Mouse (Mus musculus) G1E (cell line): Measurements from ENCODE around the gene Cars. TPM values are rescaled to one million over a fixed set of nuclear protein-coding genes. Genes with fewer than 3 reads are reported as not detected.

Experiments
- ATAC-seq: 2 replicates; pipeline ENCODE4 v1.8.0; 2016; ENCODE audit warnings: mild to moderate bottlenecking; ENCODE audit not compliant: insufficient number of reproducible peaks, poor library complexity, low FRiP score, severe bottlenecking; ENCODE audit errors: extremely low read depth
- DNase-seq: peaks from one replicate; pipeline ENCODE4 v3.0.0; 2012; ENCODE audit warnings: low spot score
- H3K27me3 ChIP-seq: 2 replicates; pipeline ENCODE4 v1.6.1; 2012; ENCODE audit warnings: mild to moderate bottlenecking, low read length, inconsistent platforms; ENCODE audit not compliant: insufficient read depth
- H3K36me3 ChIP-seq: replicated peaks from 2 replicates; pipeline ENCODE3; 2012; ENCODE audit warnings: mild to moderate bottlenecking, inconsistent platforms
- H3K4me1 ChIP-seq: 2 replicates; pipeline ENCODE4 v1.6.1; 2012; ENCODE audit warnings: low read depth, low read length, inconsistent platforms, mixed read lengths; ENCODE audit not compliant: insufficient read depth
- H3K4me3 ChIP-seq: 2 replicates; pipeline ENCODE4 v1.5.1; 2012; ENCODE audit warnings: low read depth, mild to moderate bottlenecking, inconsistent platforms, low read length, moderate library complexity, mixed read lengths
- H3K9me3 ChIP-seq: replicated peaks from 2 replicates; pipeline ENCODE4 v1.6.1; 2012; ENCODE audit warnings: inconsistent platforms
- CTCF ChIP-seq: IDR thresholded peaks from 2 replicates; pipeline ENCODE4 v1.5.1; 2012; ENCODE audit warnings: low read depth, low read length, inconsistent platforms, mixed read lengths
- GATA1 ChIP-seq: IDR thresholded peaks from 2 replicates; pipeline ENCODE4 v1.6.1; 2012; ENCODE audit warnings: borderline replicate concordance, low read length, inconsistent platforms, mixed read lengths
- GATA2 ChIP-seq: IDR thresholded peaks from 2 replicates; pipeline ENCODE4 v1.6.1; 2012; ENCODE audit warnings: low read depth, low read length, inconsistent platforms, borderline replicate concordance
- POLR2AphosphoS5 ChIP-seq: IDR thresholded peaks from 2 replicates; pipeline ENCODE4 v1.6.1; 2012; ENCODE audit warnings: low read depth, low read length, inconsistent platforms; ENCODE audit not compliant: insufficient replicate concordance
- TAL1 ChIP-seq: conservative IDR thresholded peaks from 2 replicates; pipeline ENCODE4 v1.6.1; 2012; ENCODE audit warnings: low read depth, low read length, inconsistent platforms, mixed read lengths
- polyA plus RNA-seq: library from polyadenylated mRNA; stranded (reverse); fragments of >175 nt; gene quantifications from 2 replicates; pipeline ENCODE4 v1.2.3, GENCODE M21; 2012
- total RNA-seq, 2 experiments: library from RNA; stranded (forward) in 1 of 2; stranded (reverse) in 1 of 2; fragments of 200-1000 nt in 1 of 2; fragments of >200 nt in 1 of 2; fragmentation: Nextera tagmentation in 1 of 2; gene quantifications; 2 replicates each; pipeline ENCODE4 v1.2.3; 2014 to 2017

Gene Cars
- total and polyA plus RNA-seq, 3 experiments, result 54.5 to 80.5 (median 74.8) TPM

DNA sequence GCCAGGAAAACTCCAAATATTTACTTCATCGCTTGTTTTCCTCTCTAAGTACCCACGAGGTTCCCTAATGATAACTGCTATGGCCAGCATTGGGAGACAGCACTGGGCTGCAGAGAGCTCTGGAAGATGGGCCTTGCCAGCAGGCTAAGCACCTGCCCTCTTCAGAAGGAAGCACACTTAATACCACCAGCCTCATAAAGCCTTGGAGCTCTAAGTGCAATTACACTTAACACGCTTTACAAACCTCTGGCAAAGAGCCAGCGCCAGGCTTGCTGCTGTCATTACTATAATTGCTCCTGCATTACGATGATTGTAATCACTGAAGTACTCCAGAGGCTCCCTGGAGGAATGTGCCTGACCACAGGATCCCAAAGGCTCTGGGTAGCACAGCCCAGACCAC lies 5.0 kb downstream of the Cars start:
- Histone ChIP-seq H3K4me1 (peaks cover 64% of the 10 kb centered on the region), H3K36me3 (peaks cover 90% of the 10 kb centered on the region), H3K4me3 (no peak overlapping the region), H3K9me3 (no peaks in the 10 kb centered on the region), H3K27me3 (no peaks in the 10 kb centered on the region)
- DNase-seq (no peak), ATAC-seq (no peak)
- TF ChIP-seq GATA2 (no peak), CTCF (no peak), GATA1 (no peak), POLR2AphosphoS5 (no peak), TAL1 (no peak)

DNA sequence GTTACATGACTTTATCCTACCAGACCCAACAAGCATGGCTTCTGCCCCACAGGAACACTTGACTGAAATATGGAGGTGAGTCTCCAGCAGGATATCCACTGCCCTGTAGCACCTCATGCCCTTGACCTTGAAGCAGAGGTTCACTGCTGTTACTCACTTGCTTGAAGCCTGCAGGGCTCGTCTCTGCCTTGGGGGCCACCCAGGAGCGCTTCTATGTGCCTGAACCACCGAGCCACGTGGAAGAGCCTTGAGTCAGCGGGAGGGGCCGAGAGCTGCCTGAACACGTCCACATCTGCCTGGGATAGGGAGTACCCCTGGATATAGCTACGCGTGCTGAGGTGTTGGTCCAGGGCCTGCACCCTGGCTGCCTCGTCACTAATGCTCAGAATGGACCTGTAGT lies 7.6 kb downstream of the Cars start:
- DNase-seq, result no peak
- no peak for TF ChIP-seq TAL1
- TF ChIP-seq GATA2, result no peak
- TF ChIP-seq GATA1, result no peak
- no peak for TF ChIP-seq POLR2AphosphoS5
- no peak for TF ChIP-seq CTCF
- Histone ChIP-seq H3K27me3 (no peaks in the 10 kb centered on the region), H3K9me3 (no peaks in the 10 kb centered on the region), H3K36me3 (peaks cover 99% of the 10 kb centered on the region), H3K4me3 (no peak overlapping the region), H3K4me1 (peaks cover 64% of the 10 kb centered on the region)
- ATAC-seq, result no peak

DNA sequence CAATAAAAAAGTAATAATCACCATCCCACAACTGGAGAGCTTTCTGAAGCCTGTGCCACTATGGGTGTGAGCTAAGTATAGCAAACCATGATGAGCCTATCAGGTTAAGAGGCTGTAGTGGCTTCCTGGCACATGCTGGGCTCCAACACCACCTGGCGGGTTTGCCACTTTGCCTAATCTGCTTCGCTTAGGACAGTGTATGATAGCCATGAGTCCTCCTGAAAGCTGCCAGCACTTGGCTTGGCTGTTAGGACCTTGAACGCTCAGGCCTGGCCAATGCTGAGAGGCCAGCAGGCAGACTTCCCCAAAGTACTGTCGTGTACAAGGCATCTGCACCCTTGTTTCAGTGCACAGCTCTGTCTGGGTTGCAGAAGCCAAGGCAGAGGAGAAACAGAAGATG lies 11.9 kb downstream of the Cars start:
- TF ChIP-seq CTCF, result no peak
- TF ChIP-seq GATA2, result no peak
- TF ChIP-seq POLR2AphosphoS5, result no peak
- TF ChIP-seq GATA1, result no peak
- no peak for TF ChIP-seq TAL1
- Histone ChIP-seq H3K4me3 (no peak overlapping the region), H3K27me3 (no peaks in the 10 kb centered on the region), H3K4me1 (peaks cover 43% of the 10 kb centered on the region), H3K9me3 (no peaks in the 10 kb centered on the region), H3K36me3 (peaks cover 100% of the 10 kb centered on the region)
- DNase-seq (no peak), ATAC-seq (no peak)

DNA sequence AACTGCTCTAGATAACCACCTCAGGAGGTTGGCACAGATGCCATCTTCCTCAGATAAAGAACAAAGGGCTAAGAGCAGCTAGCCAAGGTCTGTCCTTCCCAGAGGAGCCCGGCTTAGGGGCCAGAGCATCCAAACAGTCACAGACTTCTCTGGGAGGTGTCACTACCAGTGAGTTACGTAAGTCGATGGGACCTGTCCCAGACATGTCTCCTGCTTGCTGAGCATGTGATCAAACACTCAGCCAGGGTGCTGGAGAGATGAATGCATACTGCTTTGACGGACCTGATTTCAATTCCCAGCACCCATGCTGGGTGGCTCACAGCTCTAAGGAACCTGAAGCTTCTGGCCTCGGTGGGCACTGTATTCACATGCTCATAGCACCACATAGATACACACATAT lies 12.3 kb downstream of the Cars start:
- no peak for ATAC-seq
- DNase-seq, result no peak
- H3K4me1 ChIP-seq, result peaks cover 41% of the 10 kb centered on the region
- no peaks in the 10 kb centered on the region for H3K9me3 ChIP-seq
- H3K27me3 ChIP-seq, result no peaks in the 10 kb centered on the region
- TF ChIP-seq GATA2 (no peak), GATA1 (no peak), TAL1 (no peak), CTCF (no peak), POLR2AphosphoS5 (no peak)
- no peak overlapping the region for H3K4me3 ChIP-seq
- peaks cover 100% of the 10 kb centered on the region for H3K36me3 ChIP-seq

DNA sequence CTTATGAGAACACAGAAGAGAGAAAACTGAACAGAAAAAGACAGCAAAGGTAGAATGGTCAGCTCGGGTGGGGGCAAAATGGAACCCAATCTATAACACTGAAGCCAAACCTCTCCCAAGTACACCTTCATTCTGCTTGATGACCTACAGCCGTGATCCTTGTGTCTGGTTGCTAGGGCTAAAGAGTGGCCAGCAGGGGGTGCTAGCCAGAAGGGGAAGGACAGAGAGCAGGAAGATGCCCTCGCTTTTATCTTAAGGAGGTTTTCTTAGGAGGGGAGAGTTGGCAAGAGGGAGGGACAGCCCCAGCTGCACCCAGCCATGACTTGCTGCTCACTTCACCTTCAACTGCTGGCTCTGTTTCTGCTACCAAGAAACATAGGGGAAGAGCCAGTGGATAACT lies 15.9 kb downstream of the Cars start:
- Histone ChIP-seq H3K9me3 (no peaks in the 10 kb centered on the region), H3K27me3 (no peaks in the 10 kb centered on the region), H3K36me3 (peaks cover 99% of the 10 kb centered on the region), H3K4me1 (peaks cover 23% of the 10 kb centered on the region), H3K4me3 (no peak overlapping the region)
- ATAC-seq (no peak), DNase-seq (peak; percentile 59)
- no peak for TF ChIP-seq GATA1
- no peak for TF ChIP-seq TAL1
- peak; percentile 82 for TF ChIP-seq CTCF
- TF ChIP-seq POLR2AphosphoS5, result no peak
- no peak for TF ChIP-seq GATA2

DNA sequence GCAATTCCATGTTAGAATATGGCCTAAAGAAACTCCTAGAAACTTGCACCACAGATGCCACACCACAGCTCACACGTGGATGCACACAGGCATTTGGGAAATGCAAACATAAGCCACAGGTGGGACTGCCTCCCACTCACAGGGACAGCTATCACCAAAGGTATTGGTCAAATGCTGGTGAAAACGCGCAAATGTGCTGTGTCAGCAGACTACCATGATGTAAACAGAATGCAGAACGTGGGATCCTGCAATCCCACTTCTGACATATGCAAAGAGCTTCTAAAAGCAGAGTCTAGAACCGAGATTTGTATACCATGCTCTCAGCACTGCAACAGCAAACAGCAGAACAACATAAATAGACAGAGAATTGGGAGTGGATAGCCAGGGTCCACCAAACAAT lies 16.9 kb downstream of the Cars start:
- no peak overlapping the region for H3K4me3 ChIP-seq
- peaks cover 99% of the 10 kb centered on the region for H3K36me3 ChIP-seq
- no peak for TF ChIP-seq TAL1
- TF ChIP-seq POLR2AphosphoS5, result no peak
- TF ChIP-seq CTCF, result no peak
- no peak for TF ChIP-seq GATA2
- no peak for TF ChIP-seq GATA1
- no peaks in the 10 kb centered on the region for H3K9me3 ChIP-seq
- peaks cover 14% of the 10 kb centered on the region for H3K4me1 ChIP-seq
- ATAC-seq (no peak), DNase-seq (no peak)
- H3K27me3 ChIP-seq, result no peaks in the 10 kb centered on the region

DNA sequence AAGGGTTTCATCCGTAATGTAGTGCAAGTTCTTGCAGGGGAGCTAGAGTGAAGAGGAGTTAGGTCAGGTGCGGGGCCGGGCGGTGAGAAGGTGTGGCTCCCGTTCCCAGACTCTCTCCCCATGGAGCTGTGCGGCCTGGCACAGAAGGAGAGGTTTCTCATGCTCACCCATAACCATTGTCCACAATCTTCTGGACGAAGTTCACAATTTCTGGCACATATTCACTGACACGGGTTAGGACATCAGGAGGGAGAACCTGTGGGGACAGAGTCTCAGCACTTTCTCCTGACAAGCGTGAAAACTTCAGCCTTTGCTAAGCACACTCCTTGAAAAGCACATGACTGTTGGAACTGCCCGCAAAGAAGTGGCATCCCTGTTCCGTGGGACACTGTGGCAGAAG lies 24.1 kb downstream of the Cars start:
- DNase-seq (no peak), ATAC-seq (no peak)
- H3K4me3 ChIP-seq, result no peak overlapping the region
- no peak for TF ChIP-seq TAL1
- no peak for TF ChIP-seq POLR2AphosphoS5
- TF ChIP-seq GATA1, result no peak
- no peak for TF ChIP-seq GATA2
- TF ChIP-seq CTCF, result no peak
- H3K36me3 ChIP-seq, result peaks cover 98% of the 10 kb centered on the region
- no peaks in the 10 kb centered on the region for H3K9me3 ChIP-seq
- peaks cover 7% of the 10 kb centered on the region; the same call in 1 of the 2 replicates for H3K4me1 ChIP-seq
- H3K27me3 ChIP-seq, result no peaks in the 10 kb centered on the region
